Mouse (Mus musculus): Measurements from ENCODE around the gene Homer3. TPM values are rescaled to one million over a fixed set of nuclear protein-coding genes. Genes with fewer than 3 reads are reported as not detected.

Homer3 gene
- polyA plus RNA-seq, 1 experiment from 2014 or later = 18.5 TPM

DNA sequence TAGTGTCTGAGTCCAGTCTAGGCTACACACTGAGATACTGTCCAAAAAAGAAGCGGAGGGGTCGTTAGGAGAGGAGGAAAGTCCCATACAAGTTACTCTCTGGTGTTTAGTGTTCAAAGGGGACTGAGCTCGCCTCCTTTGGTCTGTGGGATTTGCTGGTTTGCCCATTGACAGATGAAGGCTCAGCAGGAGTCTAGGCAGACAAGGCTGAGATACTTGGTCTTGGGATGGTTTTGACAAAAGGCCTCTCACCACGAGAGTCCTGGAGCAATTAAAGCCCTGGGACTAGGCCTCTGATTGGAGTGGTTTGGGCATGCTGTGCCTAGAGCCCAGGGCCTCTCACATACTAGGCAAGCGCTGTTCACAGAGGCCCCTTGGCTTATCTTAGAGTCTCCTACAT lies 14.3 kb upstream of the Homer3 start:
- H3K36me3 ChIP-seq (ENCODE audit: control insufficient read depth, insufficient read depth) = peaks cover 15% of the 10 kb centered on the region; the same call in 1 of the 2 replicates
- no peak overlapping the region for H3K4me2 ChIP-seq (replicated peaks; ENCODE audit: low read depth)
- H3K4me3 ChIP-seq (ENCODE audit: low read depth, low read length) = no peak overlapping the region
- H3K4me1 ChIP-seq (replicated peaks; ENCODE audit: control insufficient read depth, insufficient read depth, low read length) = peaks cover 2% of the 10 kb centered on the region; the same call in 1 of the 2 replicates
- WGBS = 59% methylated on average over 5 of the region's 5 CpGs
- H3K27ac ChIP-seq (ENCODE audit: low read depth, low read length) = no peak overlapping the region; the same call in 1 of the 2 replicates
- H3K27me3 ChIP-seq (replicated peaks; ENCODE audit: control insufficient read depth, insufficient read depth, low read length) = no peaks in the 10 kb centered on the region
- no peak for TF ChIP-seq CTCF (IDR thresholded peaks at IDR 0.05; ENCODE audit: low read depth)
- H3K9ac ChIP-seq (ENCODE audit: low read depth, low read length) = no peak overlapping the region
- no peak for ATAC-seq
- no peaks in the 10 kb centered on the region for H3K9me3 ChIP-seq (ENCODE audit: control insufficient read depth)

GRCm38 (mm10) chr8:70268799-70269565 lies 13.6 kb upstream of the Homer3 start:
- no peak for ATAC-seq
- Histone ChIP-seq H3K4me2 (replicated peaks; ENCODE audit: low read depth) (no peak overlapping the region), H3K4me3 (ENCODE audit: low read depth, low read length) (no peak overlapping the region), H3K27ac (ENCODE audit: low read depth, low read length) (no peak overlapping the region; the same call in 1 of the 2 replicates), H3K9me3 (ENCODE audit: control insufficient read depth) (no peaks in the 10 kb centered on the region), H3K9ac (ENCODE audit: low read depth, low read length) (no peak overlapping the region), H3K36me3 (ENCODE audit: control insufficient read depth, insufficient read depth) (peaks cover 8% of the 10 kb centered on the region; the same call in 1 of the 2 replicates), H3K27me3 (replicated peaks; ENCODE audit: control insufficient read depth, insufficient read depth, low read length) (no peaks in the 10 kb centered on the region), H3K4me1 (replicated peaks; ENCODE audit: control insufficient read depth, insufficient read depth, low read length) (peaks cover 2% of the 10 kb centered on the region; the same call in 1 of the 2 replicates)
- TF ChIP-seq CTCF (IDR thresholded peaks at IDR 0.05; ENCODE audit: low read depth) = peak; percentile 62
- 47% methylated on average over 11 of the region's 11 CpGs for WGBS

DNA sequence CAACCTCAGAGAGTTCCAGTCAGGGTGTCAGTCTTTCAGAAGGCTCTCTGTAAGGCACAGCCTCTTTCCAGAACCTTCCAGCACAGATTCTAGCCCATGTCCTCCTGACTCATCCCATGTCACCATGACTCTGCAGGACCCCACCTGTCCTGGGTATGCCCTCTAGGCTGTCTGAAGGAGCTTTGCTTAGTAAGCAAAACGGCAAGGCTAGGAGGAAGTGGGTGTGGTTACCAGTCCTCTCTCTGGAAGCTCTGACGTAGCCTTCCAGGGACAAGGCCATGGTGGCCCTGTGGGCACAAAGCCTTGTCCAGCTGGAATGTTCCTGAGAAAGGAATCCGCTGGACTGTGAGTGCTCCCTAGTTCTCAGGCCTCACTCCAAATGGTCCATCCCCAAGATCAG lies 9.7 kb upstream of the Homer3 start:
- H3K4me1 ChIP-seq (replicated peaks; ENCODE audit: control insufficient read depth, insufficient read depth, low read length) = peaks cover 2% of the 10 kb centered on the region; the same call in 1 of the 2 replicates
- WGBS = 45% methylated on average over 3 of the region's 3 CpGs
- H3K4me3 ChIP-seq (ENCODE audit: low read depth, low read length) = no peak overlapping the region
- no peaks in the 10 kb centered on the region for H3K36me3 ChIP-seq (ENCODE audit: control insufficient read depth, insufficient read depth)
- no peak overlapping the region for H3K9ac ChIP-seq (ENCODE audit: low read depth, low read length)
- H3K27ac ChIP-seq (ENCODE audit: low read depth, low read length) = no peak overlapping the region
- H3K27me3 ChIP-seq (replicated peaks; ENCODE audit: control insufficient read depth, insufficient read depth, low read length) = no peaks in the 10 kb centered on the region
- ATAC-seq = peak; percentile 66
- no peaks in the 10 kb centered on the region for H3K9me3 ChIP-seq (ENCODE audit: control insufficient read depth)
- TF ChIP-seq CTCF (IDR thresholded peaks at IDR 0.05; ENCODE audit: low read depth) = no peak
- no peak overlapping the region for H3K4me2 ChIP-seq (replicated peaks; ENCODE audit: low read depth)

DNA sequence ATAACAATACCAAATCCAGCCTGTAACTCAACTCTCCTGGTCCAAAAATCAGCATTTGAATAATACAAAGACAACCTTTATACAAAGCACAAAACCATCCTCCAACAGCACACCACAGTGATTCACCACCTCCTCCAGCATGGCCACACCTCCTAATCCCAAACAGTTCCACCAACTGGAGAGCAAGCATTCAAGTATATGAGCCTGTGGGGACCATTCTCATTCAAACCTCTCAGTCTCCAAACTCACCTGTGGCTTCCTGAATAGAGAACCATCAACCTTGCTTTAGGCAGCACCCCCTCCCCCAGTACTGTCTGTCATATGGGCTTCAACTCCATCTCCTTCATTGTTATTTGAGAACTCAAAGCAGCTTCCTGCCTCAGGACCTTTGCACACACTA lies 8.3 kb upstream of the Homer3 start:
- Histone ChIP-seq H3K36me3 (ENCODE audit: control insufficient read depth, insufficient read depth) (no peaks in the 10 kb centered on the region), H3K9ac (ENCODE audit: low read depth, low read length) (no peak overlapping the region), H3K4me1 (replicated peaks; ENCODE audit: control insufficient read depth, insufficient read depth, low read length) (no peaks in the 10 kb centered on the region; the same call in 1 of the 2 replicates), H3K9me3 (ENCODE audit: control insufficient read depth) (no peaks in the 10 kb centered on the region), H3K4me2 (replicated peaks; ENCODE audit: low read depth) (no peak overlapping the region), H3K27ac (ENCODE audit: low read depth, low read length) (no peak overlapping the region), H3K27me3 (replicated peaks; ENCODE audit: control insufficient read depth, insufficient read depth, low read length) (no peaks in the 10 kb centered on the region), H3K4me3 (ENCODE audit: low read depth, low read length) (no peak overlapping the region)
- TF ChIP-seq CTCF (IDR thresholded peaks at IDR 0.05; ENCODE audit: low read depth) = no peak
- no peak for ATAC-seq

GRCm38 (mm10) chr8:70276476-70276875 lies 6.2 kb upstream of the Homer3 start:
- Histone ChIP-seq H3K9me3 (ENCODE audit: control insufficient read depth) (no peaks in the 10 kb centered on the region), H3K36me3 (ENCODE audit: control insufficient read depth, insufficient read depth) (no peaks in the 10 kb centered on the region), H3K4me2 (replicated peaks; ENCODE audit: low read depth) (no peak overlapping the region), H3K27me3 (replicated peaks; ENCODE audit: control insufficient read depth, insufficient read depth, low read length) (no peaks in the 10 kb centered on the region), H3K9ac (ENCODE audit: low read depth, low read length) (no peak overlapping the region), H3K4me3 (ENCODE audit: low read depth, low read length) (no peak overlapping the region), H3K27ac (ENCODE audit: low read depth, low read length) (no peak overlapping the region; the same call in 1 of the 2 replicates), H3K4me1 (replicated peaks; ENCODE audit: control insufficient read depth, insufficient read depth, low read length) (no peaks in the 10 kb centered on the region; the same call in 1 of the 2 replicates)
- no peak for ATAC-seq
- 73% methylated on average over 3 of the region's 3 CpGs for WGBS
- TF ChIP-seq CTCF (IDR thresholded peaks at IDR 0.05; ENCODE audit: low read depth) = no peak

- Histone ChIP-seq H3K4me2 (replicated peaks; ENCODE audit: low read depth) (no peak overlapping the region), H3K4me1 (replicated peaks; ENCODE audit: control insufficient read depth, insufficient read depth, low read length) (no peaks in the 10 kb centered on the region), H3K27ac (ENCODE audit: low read depth, low read length) (no peak overlapping the region), H3K27me3 (replicated peaks; ENCODE audit: control insufficient read depth, insufficient read depth, low read length) (no peaks in the 10 kb centered on the region), H3K4me3 (ENCODE audit: low read depth, low read length) (no peak overlapping the region), H3K36me3 (ENCODE audit: control insufficient read depth, insufficient read depth) (no peaks in the 10 kb centered on the region), H3K9ac (ENCODE audit: low read depth, low read length) (0 out of 2 replicates have a peak overlapping the region, but pooled peaks have one; percentile 17), H3K9me3 (ENCODE audit: control insufficient read depth) (no peaks in the 10 kb centered on the region)
- WGBS = 53% methylated on average over 15 of the region's 15 CpGs
- ATAC-seq = no peak
- TF ChIP-seq CTCF (IDR thresholded peaks at IDR 0.05; ENCODE audit: low read depth) = no peak
Measured at GRCm38 (mm10) chr8:70278175-70278574, 4.5 kb upstream of the Homer3 start.
